In the genomic region with DNA sequence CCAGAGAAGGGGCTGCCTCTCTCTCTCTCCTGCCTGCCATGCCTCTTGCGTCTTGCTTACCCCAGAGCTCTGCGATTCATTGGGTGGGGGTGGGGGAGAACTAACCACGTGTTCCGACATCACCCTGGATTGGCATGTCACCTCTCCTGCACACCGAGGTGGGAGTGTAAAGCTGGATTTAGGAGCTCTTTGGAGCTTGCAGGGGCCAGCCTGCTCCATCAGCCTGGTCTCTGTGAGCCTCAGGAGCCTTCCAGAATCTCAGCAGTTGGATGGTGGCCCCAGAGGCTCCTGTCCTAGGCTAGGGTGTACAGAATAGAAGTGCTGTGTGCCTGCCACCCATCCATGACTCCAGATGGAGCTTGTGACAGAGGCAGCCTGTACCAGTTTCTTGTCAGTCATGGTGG, we compare ENCODE assay signal across 8 mouse cellular contexts. TPM values are rescaled to one million over a fixed set of nuclear protein-coding genes. Genes with fewer than 3 reads are reported as not detected.
DNase-seq lines count a peak whose midpoint lies in the region; ATAC-seq and TF ChIP-seq lines count a peak whose summit lies in the region.

No protein-coding gene starts in this region.

- TF ChIP-seq CTCF in lung, postnatal 0 days (IDR thresholded peaks at IDR 0.05): no peak

- WGBS in lung, embryonic 15.5 days: 36% methylated on average over 5 of the region's 5 CpGs
- 35% methylated on average over 5 of the region's 5 CpGs for WGBS in lung, postnatal 0 days
- WGBS in stomach, embryonic 15.5 days: 47% methylated on average over 5 of the region's 5 CpGs

- peaks cover 39% of the 10 kb centered on the region for H3K4me1 ChIP-seq in lung, embryonic 15.5 days
- H3K4me1 ChIP-seq in lung, postnatal 0 days (ENCODE audit: insufficient read depth, low read depth, low read length): no peaks in the 10 kb centered on the region
- H3K4me1 ChIP-seq in stomach, embryonic 15.5 days: peaks cover 33% of the 10 kb centered on the region

- H3K4me2 ChIP-seq in lung, embryonic 15.5 days: peak overlapping the region; percentile 92
- H3K4me2 ChIP-seq in lung, postnatal 0 days (replicated peaks; ENCODE audit: low read depth, low read length): no peak overlapping the region
- peak overlapping the region; percentile 86 for H3K4me2 ChIP-seq in stomach, embryonic 15.5 days

- no peaks in the 10 kb centered on the region for H3K36me3 ChIP-seq in lung, embryonic 15.5 days
- no peaks in the 10 kb centered on the region for H3K36me3 ChIP-seq in lung, postnatal 0 days (ENCODE audit: insufficient read depth, low read length)
- H3K36me3 ChIP-seq in stomach, embryonic 15.5 days: no peaks in the 10 kb centered on the region

- H3K4me3 ChIP-seq in lung, embryonic 15.5 days: no peak overlapping the region
- no peak overlapping the region for H3K4me3 ChIP-seq in lung, postnatal 0 days (ENCODE audit: low read depth, low read length)
- 0 out of 2 replicates have a peak overlapping the region, but pooled peaks have one; percentile 0 for H3K4me3 ChIP-seq in stomach, embryonic 15.5 days (replicated peaks)

- no peaks in the 10 kb centered on the region for H3K9me3 ChIP-seq in lung, embryonic 15.5 days
- H3K9me3 ChIP-seq in lung, postnatal 0 days (ENCODE audit: low read length): no peaks in the 10 kb centered on the region
- H3K9me3 ChIP-seq in stomach, embryonic 15.5 days: no peaks in the 10 kb centered on the region

- ATAC-seq in lung, embryonic 15.5 days (ENCODE audit: borderline replicate concordance, extremely low read depth, low FRiP score, low TSS enrichment): no peak
- no peak for ATAC-seq in lung, postnatal 0 days
- ATAC-seq in stomach, embryonic 15.5 days (ENCODE audit: insufficient read depth, low FRiP score, low read depth): no peak

- H3K27ac ChIP-seq in lung, embryonic 15.5 days: no peak overlapping the region
- no peak overlapping the region for H3K27ac ChIP-seq in lung, postnatal 0 days (ENCODE audit: low read length)
- no peak overlapping the region for H3K27ac ChIP-seq in stomach, embryonic 15.5 days

- H3K27me3 ChIP-seq in lung, embryonic 15.5 days: no peaks in the 10 kb centered on the region
- no peaks in the 10 kb centered on the region for H3K27me3 ChIP-seq in lung, postnatal 0 days (replicated peaks; ENCODE audit: insufficient read depth, low read length)
- H3K27me3 ChIP-seq in stomach, embryonic 15.5 days (replicated peaks): no peaks in the 10 kb centered on the region

- H3K9ac ChIP-seq in lung, embryonic 15.5 days: no peak overlapping the region
- no peak overlapping the region for H3K9ac ChIP-seq in lung, postnatal 0 days (replicated peaks; ENCODE audit: low read depth)
- H3K9ac ChIP-seq in stomach, embryonic 15.5 days: no peak overlapping the region

- TF ChIP-seq EP300 in lung, postnatal 0 days (IDR thresholded peaks at IDR 0.05): no peak

- DNase-seq in cerebellum, adult 8-10 months: peak; percentile 45
- DNase-seq in cerebellum, postnatal 4 days (ENCODE audit: low spot score in 2 of 2): no peak
- no peak for DNase-seq in lung, postnatal 0 days (ENCODE audit: low spot score)
- DNase-seq in left cerebral cortex, postnatal 36 days (ENCODE audit: low spot score in 2 of 2): peak; percentile 45 to 64
- no peak for DNase-seq in gastrocnemius, adult 8-10 months (ENCODE audit: low spot score in 2 of 2)
- no peak for DNase-seq in gastrocnemius, adult 18-20 months (ENCODE audit: low spot score)

- intact Hi-C loops in left cerebral cortex, postnatal 36 days (cut with DNase I): loop anchor here (5.0 kb wide), 2 partner anchors 54 to 74 kb away; a partner anchor contains a TSS

RNA-seq across cellular contexts. Expression of a gene that starts 56.0 kb away (rescaled TPM):
- polyA plus RNA-seq in lung, embryonic 15.5 days (2015; fragmentation: Nextera tagmentation; extraction: Ambion mirVana): 1.6 and 2.8 TPM in 2 replicates
- polyA plus RNA-seq in lung, postnatal 0 days (2015; fragmentation: Nextera tagmentation; extraction: Ambion mirVana): 1.2 and 1.7 TPM in 2 replicates
- total RNA-seq in left cerebral cortex, postnatal 36 days (2021): 100 to 1,000 TPM; 346 to 360 TPM
- 3.0 and 3.3 TPM in 2 replicates for polyA plus RNA-seq in stomach, embryonic 15.5 days (2015; fragmentation: Nextera tagmentation; extraction: Ambion mirVana)
- total RNA-seq in gastrocnemius, adult 8-10 months (2022): 1 to 10 TPM; 3.0 to 6.0 (median 3.5) TPM
- 1 to 10 TPM; 4.6 to 4.8 TPM for total RNA-seq in gastrocnemius, adult 18-20 months (2021)

Comparison
In these comparisons a context has a peak if more than half of its experiments do, and no peak if none do; other contexts are left out.
1. DNase-seq: peak in cerebellum, adult 8-10 months (single experiment) and left cerebral cortex, postnatal 36 days (2 of 2); none in cerebellum, postnatal 4 days (0 of 2), lung, postnatal 0 days (single experiment), gastrocnemius, adult 8-10 months (0 of 2) and gastrocnemius, adult 18-20 months (single experiment).
2. RNA of a gene that starts 56.0 kb away (total RNA-seq): 346 to 360 TPM in left cerebral cortex, postnatal 36 days; 4.6 to 4.8 TPM in gastrocnemius, adult 18-20 months and 3.0 to 6.0 TPM in gastrocnemius, adult 8-10 months; every median in the first group is over 10 times any median in the second.